Mouse (Mus musculus): ENCODE results near the gene 1700025G04Rik. TPM values are rescaled to one million over a fixed set of nuclear protein-coding genes. Genes with fewer than 3 reads are reported as not detected.
A peak's percentile ranks its signal among the peaks of the same experiment; 100 is the strongest.

The 1700025G04Rik gene
- total and polyA plus RNA-seq, 2 experiments from 2014 or later = 24.9 to 32.4 TPM

DNA sequence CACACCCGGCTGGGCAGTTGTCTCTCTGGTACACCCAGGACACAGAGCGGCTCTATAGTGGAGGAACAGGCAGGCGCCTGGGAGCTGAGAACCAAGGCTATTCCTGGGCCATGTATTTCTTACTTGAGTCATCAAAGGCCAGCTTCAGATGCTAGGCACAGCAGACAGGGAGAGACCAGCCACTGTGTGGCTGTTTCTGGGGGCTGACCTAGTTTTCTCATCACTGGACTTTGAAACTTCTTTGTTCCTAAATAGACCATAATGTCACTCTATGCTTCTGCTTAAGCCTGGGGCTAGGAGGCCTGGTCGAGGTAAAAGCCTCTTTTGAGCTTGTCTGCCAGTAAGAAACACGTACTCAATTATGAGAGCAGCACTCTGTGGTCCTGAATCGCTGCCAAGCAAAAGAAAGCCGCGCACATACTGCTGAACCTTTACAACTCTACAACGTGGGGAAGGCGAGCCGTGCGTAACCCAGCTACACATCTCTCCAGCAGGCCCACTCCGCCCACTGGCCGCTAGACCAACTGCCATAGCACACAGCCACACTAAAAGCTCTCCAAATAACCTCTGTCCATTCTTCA is 199.8 kb downstream of the 1700025G04Rik start:
- DNase-seq (ENCODE audit: low spot score) (peak; percentile 66), ATAC-seq (peak; percentile 68)
- TF ChIP-seq CTCF (IDR thresholded peaks at IDR 0.05; ENCODE audit: low read depth) = peak; percentile 22
- Histone ChIP-seq H3K9me3 (ENCODE audit: low read length) (no peaks in the 10 kb centered on the region), H3K9ac (replicated peaks; ENCODE audit: low read length) (no peak overlapping the region), H3K27me3 (ENCODE audit: insufficient read depth, low read length) (no peaks in the 10 kb centered on the region), H3K4me2 (ENCODE audit: low read depth, low read length) (no peak overlapping the region), H3K36me3 (ENCODE audit: insufficient read depth, low read length) (no peaks in the 10 kb centered on the region), H3K27ac (peak overlapping the region; percentile 37; the same call in 1 of the 2 replicates), H3K4me3 (ENCODE audit: low read length) (no peak overlapping the region), H3K4me1 (ENCODE audit: insufficient read depth, low read length) (peaks cover 8% of the 10 kb centered on the region)
- 37% methylated on average over 14 of the region's 14 CpGs for WGBS

DNA sequence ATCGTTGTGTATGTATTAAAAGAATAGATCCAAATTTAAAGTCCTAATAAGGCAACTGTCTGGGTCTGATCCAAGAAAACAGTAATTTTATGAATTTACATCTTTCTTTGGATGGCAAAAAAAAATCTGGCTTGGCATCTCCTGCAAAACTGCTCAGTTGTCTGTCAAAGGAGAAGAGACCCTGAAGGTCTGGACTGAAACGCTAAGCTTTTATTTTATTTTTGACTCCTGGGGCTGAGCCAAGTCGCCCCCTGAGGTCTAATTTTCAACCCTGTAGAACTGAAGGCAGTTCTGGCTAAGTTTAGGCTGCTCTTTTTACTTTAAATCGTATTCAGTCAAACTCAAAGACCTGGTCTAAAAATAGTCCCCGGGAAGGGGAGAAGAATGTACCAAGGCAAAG is 202.3 kb downstream of the 1700025G04Rik start:
- no peaks in the 10 kb centered on the region for H3K27me3 ChIP-seq (ENCODE audit: insufficient read depth, low read length)
- ATAC-seq = no peak
- no peak for TF ChIP-seq CTCF (IDR thresholded peaks at IDR 0.05; ENCODE audit: low read depth)
- H3K4me3 ChIP-seq (ENCODE audit: low read length) = no peak overlapping the region
- H3K36me3 ChIP-seq (ENCODE audit: insufficient read depth, low read length) = no peaks in the 10 kb centered on the region
- DNase-seq (ENCODE audit: low spot score) = no peak
- H3K4me1 ChIP-seq (ENCODE audit: insufficient read depth, low read length) = peaks cover 8% of the 10 kb centered on the region
- H3K9me3 ChIP-seq (ENCODE audit: low read length) = no peaks in the 10 kb centered on the region
- 53% methylated on average over 5 of the region's 5 CpGs for WGBS
- H3K27ac ChIP-seq = no peak overlapping the region
- H3K4me2 ChIP-seq (ENCODE audit: low read depth, low read length) = no peak overlapping the region
- no peak overlapping the region for H3K9ac ChIP-seq (replicated peaks; ENCODE audit: low read length)

DNA sequence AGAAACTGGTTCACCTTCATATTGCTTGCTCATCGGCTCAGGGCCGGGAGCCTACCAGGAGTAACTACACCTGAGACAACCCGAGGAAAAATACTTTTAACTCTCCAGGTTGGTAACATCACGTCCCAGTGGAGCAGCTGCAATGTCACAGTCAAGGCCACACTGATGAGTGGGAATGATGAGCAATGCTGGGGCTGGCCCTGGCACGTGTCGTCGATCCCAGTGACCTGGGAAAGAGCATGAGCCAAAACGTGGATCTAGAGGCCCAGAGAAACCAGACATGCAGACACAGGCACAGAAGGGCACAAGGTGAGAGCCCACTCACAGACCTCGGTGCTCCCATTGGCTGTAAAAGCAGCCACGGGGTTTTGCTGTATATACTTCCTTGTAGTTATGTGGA is 202.8 kb downstream of the 1700025G04Rik start:
- H3K27me3 ChIP-seq (ENCODE audit: insufficient read depth, low read length) = no peaks in the 10 kb centered on the region
- H3K36me3 ChIP-seq (ENCODE audit: insufficient read depth, low read length) = no peaks in the 10 kb centered on the region
- no peak for TF ChIP-seq CTCF (IDR thresholded peaks at IDR 0.05; ENCODE audit: low read depth)
- H3K27ac ChIP-seq = no peak overlapping the region
- WGBS = 80% methylated on average over 10 of the region's 10 CpGs
- no peak for ATAC-seq
- peaks cover 8% of the 10 kb centered on the region for H3K4me1 ChIP-seq (ENCODE audit: insufficient read depth, low read length)
- H3K9me3 ChIP-seq (ENCODE audit: low read length) = no peaks in the 10 kb centered on the region
- no peak overlapping the region for H3K4me3 ChIP-seq (ENCODE audit: low read length)
- DNase-seq (ENCODE audit: low spot score) = no peak
- no peak overlapping the region for H3K4me2 ChIP-seq (ENCODE audit: low read depth, low read length)
- no peak overlapping the region for H3K9ac ChIP-seq (replicated peaks; ENCODE audit: low read length)

DNA sequence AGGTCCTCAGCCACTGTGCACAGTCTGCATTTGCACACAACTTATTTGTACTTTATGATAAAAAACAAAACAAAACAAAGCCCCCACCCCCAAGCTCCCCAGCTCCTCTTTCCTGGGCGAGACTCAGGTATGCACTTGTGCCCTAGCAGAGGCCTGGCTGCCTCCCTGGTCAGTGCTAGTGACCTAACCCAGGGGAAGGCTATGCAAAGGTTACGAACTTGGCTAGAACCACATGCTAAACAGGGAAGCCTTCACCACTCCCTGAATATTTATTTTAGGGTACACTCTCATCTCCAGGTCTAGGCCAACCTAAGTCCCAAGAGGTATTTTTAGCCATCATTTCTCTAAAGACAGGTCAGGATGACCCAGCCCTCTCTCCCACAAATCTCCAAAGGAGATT is 203.8 kb downstream of the 1700025G04Rik start:
- WGBS = 91% methylated on average over 2 of the region's 2 CpGs
- H3K36me3 ChIP-seq (ENCODE audit: insufficient read depth, low read length) = no peaks in the 10 kb centered on the region
- H3K9me3 ChIP-seq (ENCODE audit: low read length) = no peaks in the 10 kb centered on the region
- TF ChIP-seq CTCF (IDR thresholded peaks at IDR 0.05; ENCODE audit: low read depth) = no peak
- ATAC-seq (no peak), DNase-seq (ENCODE audit: low spot score) (no peak)
- H3K9ac ChIP-seq (replicated peaks; ENCODE audit: low read length) = no peak overlapping the region
- H3K27me3 ChIP-seq (ENCODE audit: insufficient read depth, low read length) = no peaks in the 10 kb centered on the region
- no peak overlapping the region for H3K27ac ChIP-seq
- H3K4me1 ChIP-seq (ENCODE audit: insufficient read depth, low read length) = peaks cover 8% of the 10 kb centered on the region
- H3K4me2 ChIP-seq (ENCODE audit: low read depth, low read length) = no peak overlapping the region
- H3K4me3 ChIP-seq (ENCODE audit: low read length) = no peak overlapping the region

DNA sequence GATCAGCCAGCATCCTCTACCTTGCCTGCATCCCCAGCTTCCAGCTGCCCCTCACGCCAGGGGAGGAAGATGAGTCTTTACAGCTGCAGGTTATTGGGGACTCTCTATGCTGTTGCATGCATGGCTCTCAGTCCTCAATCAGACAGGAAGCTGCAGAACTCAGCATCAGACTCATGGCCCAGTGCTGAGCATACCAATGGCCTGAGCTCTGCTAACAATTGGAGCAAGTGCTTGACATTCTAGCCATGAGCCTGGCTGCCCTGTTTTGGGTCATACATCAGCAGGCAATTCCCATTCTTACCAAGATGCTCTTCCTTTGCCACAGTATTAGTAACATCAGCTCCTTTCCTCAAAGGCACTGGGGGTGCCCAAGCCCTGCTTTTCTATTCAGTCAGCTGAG is 208.7 kb downstream of the 1700025G04Rik start:
- H3K4me3 ChIP-seq (ENCODE audit: low read length) = no peak overlapping the region
- H3K27ac ChIP-seq = peak overlapping the region; percentile 74
- no peaks in the 10 kb centered on the region for H3K9me3 ChIP-seq (ENCODE audit: low read length)
- H3K9ac ChIP-seq (replicated peaks; ENCODE audit: low read length) = no peak overlapping the region
- H3K4me1 ChIP-seq (ENCODE audit: insufficient read depth, low read length) = 0 out of 2 replicates have a peak, but pooled peaks cover 4% of the 10 kb centered on the region
- H3K4me2 ChIP-seq (ENCODE audit: low read depth, low read length) = no peak overlapping the region
- 67% methylated on average over 1 of the region's 1 CpGs for WGBS
- H3K36me3 ChIP-seq (ENCODE audit: insufficient read depth, low read length) = no peaks in the 10 kb centered on the region
- ATAC-seq = peak; percentile 85
- no peaks in the 10 kb centered on the region for H3K27me3 ChIP-seq (ENCODE audit: insufficient read depth, low read length)
- no peak for TF ChIP-seq CTCF (IDR thresholded peaks at IDR 0.05; ENCODE audit: low read depth)
- peak; percentile 58 for DNase-seq (ENCODE audit: low spot score)

DNA sequence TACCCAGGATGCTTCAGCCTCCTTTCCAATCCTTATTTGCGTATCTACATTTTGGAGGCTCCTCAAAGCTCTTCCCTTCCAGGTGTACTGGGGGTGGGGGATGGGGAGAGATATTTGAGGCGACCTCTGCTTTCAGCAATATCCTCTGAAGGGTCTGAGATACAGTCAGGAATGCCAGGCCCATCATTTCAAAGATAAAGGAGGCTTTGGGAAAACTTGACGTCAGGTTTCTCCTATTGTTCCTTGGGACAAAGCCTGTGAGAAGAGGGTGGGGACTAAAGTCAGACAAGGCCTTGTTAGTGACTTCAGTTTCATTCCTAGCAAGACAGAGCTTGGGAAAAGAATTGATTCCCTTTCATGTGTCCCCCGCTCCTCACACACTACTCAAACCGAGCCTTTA is 209.2 kb downstream of the 1700025G04Rik start:
- no peak for DNase-seq (ENCODE audit: low spot score)
- Histone ChIP-seq H3K9me3 (ENCODE audit: low read length) (no peaks in the 10 kb centered on the region), H3K9ac (replicated peaks; ENCODE audit: low read length) (no peak overlapping the region), H3K4me1 (ENCODE audit: insufficient read depth, low read length) (0 out of 2 replicates have a peak, but pooled peaks cover 4% of the 10 kb centered on the region), H3K4me2 (ENCODE audit: low read depth, low read length) (no peak overlapping the region), H3K36me3 (ENCODE audit: insufficient read depth, low read length) (no peaks in the 10 kb centered on the region), H3K27me3 (ENCODE audit: insufficient read depth, low read length) (no peaks in the 10 kb centered on the region), H3K4me3 (ENCODE audit: low read length) (no peak overlapping the region), H3K27ac (peak overlapping the region; percentile 74)
- ATAC-seq = no peak; the same call in 1 of the 2 replicates
- TF ChIP-seq CTCF (IDR thresholded peaks at IDR 0.05; ENCODE audit: low read depth) = no peak
- WGBS = 44% methylated on average over 5 of the region's 5 CpGs

DNA sequence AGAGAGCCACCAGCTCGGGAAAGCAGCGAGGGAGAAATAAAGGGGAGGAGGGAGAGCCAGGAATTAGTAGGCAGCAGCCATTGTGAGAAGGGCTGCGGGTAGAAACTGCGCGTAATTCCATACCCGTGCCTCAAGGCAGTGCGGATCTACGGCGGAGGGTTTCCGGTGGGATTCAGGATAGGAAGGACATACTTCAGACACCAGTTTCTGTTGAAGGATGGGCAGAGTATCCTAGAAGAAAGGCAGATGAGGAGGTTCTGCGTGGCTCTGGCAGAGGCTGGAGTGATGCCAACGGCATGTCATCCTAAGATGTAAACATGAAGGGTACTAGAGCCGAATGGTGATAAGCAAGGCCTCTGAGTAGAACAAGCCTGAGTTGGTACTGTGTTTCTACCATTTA is 210.0 kb downstream of the 1700025G04Rik start:
- H3K27ac ChIP-seq = no peak overlapping the region; the same call in 1 of the 2 replicates
- no peaks in the 10 kb centered on the region for H3K27me3 ChIP-seq (ENCODE audit: insufficient read depth, low read length)
- no peak overlapping the region for H3K4me2 ChIP-seq (ENCODE audit: low read depth, low read length)
- no peak overlapping the region for H3K4me3 ChIP-seq (ENCODE audit: low read length)
- 0 out of 2 replicates have a peak, but pooled peaks cover 4% of the 10 kb centered on the region for H3K4me1 ChIP-seq (ENCODE audit: insufficient read depth, low read length)
- no peak overlapping the region for H3K9ac ChIP-seq (replicated peaks; ENCODE audit: low read length)
- ATAC-seq (no peak), DNase-seq (ENCODE audit: low spot score) (no peak)
- H3K36me3 ChIP-seq (ENCODE audit: insufficient read depth, low read length) = no peaks in the 10 kb centered on the region
- 61% methylated on average over 13 of the region's 13 CpGs for WGBS
- no peak for TF ChIP-seq CTCF (IDR thresholded peaks at IDR 0.05; ENCODE audit: low read depth)
- H3K9me3 ChIP-seq (ENCODE audit: low read length) = no peaks in the 10 kb centered on the region

Data from hindbrain, postnatal 0 days (tissue).